Mouse (Mus musculus): ENCODE data around the gene Echs1.

The Echs1 gene

GRCm38 (mm10) chr7:140120484-140120883 lies 4.2 kb upstream of the Echs1 start:
- DNase-seq (ENCODE audit: low read depth in 2 of 2, low spot score in 2 of 2): no peak

GRCm38 (mm10) chr7:140115583-140116328 lies 520 bp downstream of the Echs1 start, which contains the start of gene Paox:
Paox (plus strand) TSS chr7:140115799.
- DNase-seq (ENCODE audit: low read depth in 2 of 2, low spot score in 2 of 2): no peak

GRCm38 (mm10) chr7:140111943-140112342 lies 4.3 kb downstream of the Echs1 start:
- DNase-seq (ENCODE audit: low read depth in 2 of 2, low spot score in 2 of 2): no peak

- DNase-seq (ENCODE audit: low read depth in 2 of 2, low spot score in 2 of 2): no peak
These were observed 12.3 kb downstream of the Echs1 start for GRCm38 (mm10) chr7:140104009-140104408.

DNA sequence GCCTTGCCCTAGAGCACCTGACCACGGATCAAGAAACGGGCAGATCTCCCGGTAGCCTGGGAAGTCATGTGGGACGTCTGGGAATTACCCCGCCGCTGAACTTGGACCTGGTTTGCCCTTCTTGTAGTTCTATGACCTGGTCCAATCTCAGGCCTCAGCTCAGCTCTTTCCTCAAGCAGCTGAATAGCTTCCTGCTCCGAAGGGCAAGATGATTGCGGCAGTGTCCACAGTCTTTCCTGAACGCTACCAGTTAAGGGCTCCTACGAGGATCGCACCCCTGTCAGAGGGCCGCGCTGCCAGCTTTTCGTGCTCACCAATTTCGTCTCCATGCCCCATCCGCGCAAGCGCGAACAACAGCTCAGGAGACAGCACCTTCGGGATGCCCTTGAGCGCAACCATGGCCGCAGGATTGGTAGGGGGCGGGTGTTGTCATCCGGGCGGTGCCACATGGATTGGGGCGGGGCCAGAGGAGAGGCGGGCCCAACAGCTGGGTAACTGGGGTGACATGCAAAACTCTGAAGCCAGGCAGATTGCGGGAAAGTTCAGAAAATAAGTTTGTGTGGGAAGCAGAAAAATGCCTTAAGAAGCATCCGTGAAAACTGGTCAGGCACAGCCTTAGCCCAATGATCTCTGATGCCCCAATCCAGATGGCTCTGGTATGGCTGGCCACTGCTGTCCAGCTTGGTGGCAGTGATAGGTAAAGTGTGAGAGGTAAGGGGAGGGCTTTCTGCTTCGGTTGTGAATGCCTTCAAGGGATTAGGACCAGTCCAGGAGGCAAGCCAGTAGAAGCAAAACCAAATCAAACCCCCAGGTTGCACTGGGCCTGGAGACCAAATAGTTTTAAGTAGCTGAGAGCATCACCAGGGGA lies 14.0 kb downstream of the Echs1 start, which contains the start of gene Fuom:
Gene Fuom, minus strand, starts transcription at position 449 of the 868 bp plus-strand sequence.
- peak; percentile 55 to 73 for DNase-seq (ENCODE audit: low read depth in 2 of 2, low spot score in 2 of 2)

- DNase-seq (ENCODE audit: low read depth in 2 of 2, low spot score in 2 of 2): no peak
These were observed 14.8 kb downstream of the Echs1 start for GRCm38 (mm10) chr7:140101498-140101897.

- DNase-seq (ENCODE audit: low read depth in 2 of 2, low spot score in 2 of 2): no peak
These were observed 17.8 kb downstream of the Echs1 start for GRCm38 (mm10) chr7:140098466-140098865.

GRCm38 (mm10) chr7:140096055-140096454 lies 20.2 kb downstream of the Echs1 start:
- DNase-seq (ENCODE audit: low read depth in 2 of 2, low spot score in 2 of 2): no peak

- DNase-seq (ENCODE audit: low read depth in 2 of 2, low spot score in 2 of 2): no peak
These were observed 20.7 kb downstream of the Echs1 start for GRCm38 (mm10) chr7:140095556-140095955.

DNA sequence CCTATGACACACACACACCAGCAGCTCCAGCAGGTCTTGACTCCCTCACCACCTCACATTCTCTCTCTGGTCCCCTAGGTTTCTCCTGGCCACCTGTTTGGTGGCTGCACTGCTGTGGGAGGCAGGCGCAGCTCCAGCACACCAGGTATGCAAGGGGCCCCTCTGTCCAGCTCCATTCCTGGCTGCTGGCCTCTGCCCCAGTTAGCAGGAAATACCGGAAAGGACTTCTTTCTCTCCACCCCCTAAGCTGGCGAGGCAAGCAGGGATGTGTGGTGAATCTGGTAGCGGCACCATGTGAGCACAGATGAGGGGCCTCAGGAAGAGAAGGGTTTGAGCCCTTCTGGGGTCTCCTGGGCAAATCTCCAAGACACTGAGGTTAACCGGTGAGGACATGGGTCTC lies 21.3 kb downstream of the Echs1 start:
- DNase-seq (ENCODE audit: low read depth in 2 of 2, low spot score in 2 of 2): no peak

GRCm38 (mm10) chr7:140092924-140093528 lies 23.2 kb downstream of the Echs1 start, which contains the start of gene Prap1:
Prap1 (plus strand) TSS chr7:140093395.
- DNase-seq (ENCODE audit: low read depth in 2 of 2, low spot score in 2 of 2): no peak

DNA sequence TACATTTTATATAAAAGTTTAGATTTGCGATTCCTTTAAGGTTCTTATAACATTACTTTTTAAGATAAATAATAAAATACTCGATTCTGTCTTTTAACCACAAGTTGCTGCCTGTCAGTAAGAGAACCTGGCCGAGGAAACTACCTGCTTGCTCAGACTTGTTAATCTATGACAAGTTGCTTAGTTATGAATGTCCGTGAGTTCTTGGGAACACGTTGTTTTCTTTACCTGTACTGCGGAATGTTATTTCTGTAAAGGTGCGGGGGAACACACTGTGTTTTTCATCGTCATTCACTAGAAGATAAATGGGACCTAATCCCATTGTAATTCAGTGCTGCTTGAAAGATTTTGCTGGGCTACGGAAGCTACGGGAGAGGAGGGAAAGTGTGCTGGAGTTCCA lies 25.7 kb downstream of the Echs1 start:
- DNase-seq (ENCODE audit: low read depth in 2 of 2, low spot score in 2 of 2): no peak

DNA sequence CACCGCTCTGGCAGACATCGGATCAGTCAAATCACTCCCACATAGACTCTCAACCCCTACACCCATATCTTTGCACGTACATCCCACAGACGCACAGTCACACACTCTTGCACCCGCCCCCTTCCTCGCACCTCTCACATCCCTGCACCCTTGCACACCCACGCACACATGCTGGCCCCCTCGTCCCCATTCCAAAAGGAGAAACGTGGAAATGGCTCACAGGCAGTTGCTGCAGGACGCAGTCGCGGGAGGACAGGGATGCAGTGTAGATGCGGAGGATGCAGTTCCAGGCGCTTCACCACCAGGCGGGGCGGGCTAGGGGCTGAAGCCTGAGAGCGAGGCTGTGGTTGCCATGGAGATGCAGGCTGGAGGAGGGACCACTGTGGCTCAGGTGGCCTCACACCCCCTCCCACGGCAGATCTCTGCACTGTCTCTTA lies 34.0 kb downstream of the Echs1 start, which contains the start of gene Caly:
Gene Caly, minus strand, starts transcription at position 307 of the 437 bp plus-strand sequence.
- no peak for DNase-seq (ENCODE audit: low read depth in 2 of 2, low spot score in 2 of 2)

- no peak for DNase-seq (ENCODE audit: low read depth in 2 of 2, low spot score in 2 of 2)
These were observed 34.7 kb downstream of the Echs1 start for GRCm38 (mm10) chr7:140081408-140082241.

GRCm38 (mm10) chr7:140080503-140081156 lies 35.6 kb downstream of the Echs1 start:
- DNase-seq (ENCODE audit: low read depth in 2 of 2, low spot score in 2 of 2): peak; percentile 20 to 36

GRCm38 (mm10) chr7:140078711-140079110 lies 37.6 kb downstream of the Echs1 start:
- peak; percentile 30 to 41 for DNase-seq (ENCODE audit: low read depth in 2 of 2, low spot score in 2 of 2)

- no peak for DNase-seq (ENCODE audit: low read depth in 2 of 2, low spot score in 2 of 2)
These were observed 38.6 kb downstream of the Echs1 start for GRCm38 (mm10) chr7:140077698-140078097.

GRCm38 (mm10) chr7:140070042-140070711 lies 46.1 kb downstream of the Echs1 start:
- no peak for DNase-seq (ENCODE audit: low read depth in 2 of 2, low spot score in 2 of 2)

DNA sequence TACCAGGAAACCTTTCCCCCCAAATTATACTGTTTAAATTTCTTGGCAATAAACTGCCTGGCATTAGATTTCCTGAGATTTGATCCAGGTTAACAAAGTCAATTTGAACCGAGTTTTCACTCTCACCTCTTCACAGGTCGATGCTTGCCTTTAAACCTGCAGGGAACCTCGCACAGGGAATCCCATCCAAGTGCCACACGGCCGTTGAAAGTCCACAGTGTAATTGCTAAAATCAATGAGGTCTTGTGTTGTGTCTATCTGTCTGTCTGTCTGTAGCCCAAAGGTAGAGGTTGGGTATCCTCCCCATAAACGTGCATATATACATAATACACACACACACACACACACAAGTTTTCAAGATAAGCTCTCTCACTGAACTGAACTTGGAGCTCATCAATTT lies 48.9 kb downstream of the Echs1 start:
- DNase-seq (ENCODE audit: low read depth in 2 of 2, low spot score in 2 of 2): no peak
